Mouse (Mus musculus): ENCODE results near the gene Fryl.

- TF ChIP-seq POLR2A (IDR thresholded peaks at IDR 0.05; ENCODE audit: insufficient read length, low read depth) (no peak), USF1 (IDR thresholded peaks at IDR 0.05; ENCODE audit: low read depth) (no peak), CEBPB (IDR thresholded peaks at IDR 0.05; ENCODE audit: insufficient read depth, poor library complexity, severe bottlenecking) (no peak), POLR2AphosphoS2 (IDR thresholded peaks at IDR 0.05; ENCODE audit: insufficient read length, low read depth) (no peak), TCF12 (IDR thresholded peaks at IDR 0.05; ENCODE audit: insufficient read depth, poor library complexity, severe bottlenecking) (no peak), REST (IDR thresholded peaks at IDR 0.05; ENCODE audit: insufficient read depth, insufficient read length) (no peak), E2F4 (IDR thresholded peaks at IDR 0.05; ENCODE audit: insufficient read depth) (no peak), MAX (IDR thresholded peaks at IDR 0.05; ENCODE audit: low read depth) (no peak), MYOG (IDR thresholded peaks at IDR 0.05; ENCODE audit: control insufficient read depth in 1 of 3, insufficient read depth in 1 of 3, insufficient read length in 2 of 3, low read depth in 2 of 3) (no peak)
Observed at GRCm38 (mm10) chr5:73006784-73007581, 249.4 kb downstream of the Fryl start, which contains the start of gene Slc10a4.

All from myocyte (in vitro differentiated cells).